Mouse (Mus musculus) heart, adult 10 weeks (tissue): Measurements from ENCODE around the gene Ugt1a1. TPM values are rescaled to one million over a fixed set of nuclear protein-coding genes. Genes with fewer than 3 reads are reported as not detected.

ENCODE experiments used
- polyA plus RNA-seq: library from polyadenylated mRNA; stranded (reverse); fragments of 350-450 nt; fragmentation: Illumina TruSeq; extraction: RNeasy Lipid Tissue Mini Kit (QIAGEN cat#74804); gene quantifications from one replicate; pipeline ENCODE4 v1.2.3, GENCODE M21; 2014; ENCODE audit warnings: low read depth, low replicate concordance

Ugt1a1 gene
- polyA plus RNA-seq, result 0.68 TPM

GRCm38 (mm10) chr1:88211812-88212211 is at the start of gene Ugt1a1:
Gene Ugt1a1 (plus strand): TSS chr1:88211959.

GRCm38 (mm10) chr1:88165711-88166110 is 46.0 kb upstream of the Ugt1a1 start, which contains the start of gene Ugt1a5:
Gene Ugt1a5 (plus strand): TSS chr1:88166012.

DNA sequence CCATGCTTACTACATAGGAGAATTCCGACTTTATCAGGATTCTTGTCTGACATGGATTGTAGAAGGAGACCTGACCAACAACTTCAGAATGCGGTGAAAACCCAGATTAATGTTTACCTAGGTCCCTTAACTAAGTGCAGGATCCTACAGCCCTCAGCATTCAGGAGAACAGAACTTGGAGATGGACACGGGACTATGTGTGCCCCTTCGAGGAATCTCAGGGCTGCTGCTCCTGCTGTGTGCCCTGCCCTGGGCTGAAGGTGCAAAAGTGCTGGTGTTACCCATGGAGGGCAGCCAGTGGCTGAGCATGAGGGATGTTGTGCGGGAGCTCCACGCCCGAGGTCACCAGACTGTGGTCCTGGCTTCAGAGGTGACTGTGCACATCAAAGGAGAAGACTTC is 11.3 kb upstream of the Ugt1a1 start, which contains the start of gene Ugt1a2:
TSS of gene Ugt1a2 (plus strand) at position 146 of the 400 bp plus-strand sequence.

DNA sequence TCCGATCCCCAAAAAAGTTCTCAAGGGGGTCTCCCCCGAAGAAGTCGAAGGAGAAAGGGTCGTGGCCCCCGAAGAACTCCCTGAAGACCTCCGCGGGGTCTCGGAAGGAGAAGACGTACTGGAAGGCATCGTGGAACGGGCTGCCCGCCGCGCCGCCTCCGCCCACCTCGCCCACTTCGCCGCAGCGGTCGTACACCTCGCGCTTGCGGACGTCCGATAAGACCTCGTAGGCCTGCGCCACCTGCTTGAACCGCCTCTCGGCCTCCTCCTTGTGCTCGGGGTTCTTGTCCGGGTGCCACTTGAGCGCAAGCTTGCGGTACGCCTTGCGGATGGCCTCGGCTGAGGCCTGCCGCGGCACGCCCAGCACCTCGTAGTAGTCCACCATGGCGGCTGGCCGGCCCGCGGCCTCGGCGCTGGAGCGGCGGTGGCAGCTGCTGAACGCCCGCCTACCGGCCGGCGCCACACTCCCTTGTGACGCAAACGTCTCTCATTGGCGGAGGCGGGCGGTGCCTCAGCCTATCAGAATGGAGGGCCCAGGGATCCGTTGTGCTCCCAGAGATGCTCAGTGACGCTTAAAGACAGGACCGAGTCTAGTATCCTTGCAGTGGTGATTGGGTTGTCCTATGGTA is 6.4 kb upstream of the Ugt1a1 start, which contains the start of gene Dnajb3:
TSS of gene Dnajb3 (minus strand) at position 489 of the 629 bp plus-strand sequence.

DNA sequence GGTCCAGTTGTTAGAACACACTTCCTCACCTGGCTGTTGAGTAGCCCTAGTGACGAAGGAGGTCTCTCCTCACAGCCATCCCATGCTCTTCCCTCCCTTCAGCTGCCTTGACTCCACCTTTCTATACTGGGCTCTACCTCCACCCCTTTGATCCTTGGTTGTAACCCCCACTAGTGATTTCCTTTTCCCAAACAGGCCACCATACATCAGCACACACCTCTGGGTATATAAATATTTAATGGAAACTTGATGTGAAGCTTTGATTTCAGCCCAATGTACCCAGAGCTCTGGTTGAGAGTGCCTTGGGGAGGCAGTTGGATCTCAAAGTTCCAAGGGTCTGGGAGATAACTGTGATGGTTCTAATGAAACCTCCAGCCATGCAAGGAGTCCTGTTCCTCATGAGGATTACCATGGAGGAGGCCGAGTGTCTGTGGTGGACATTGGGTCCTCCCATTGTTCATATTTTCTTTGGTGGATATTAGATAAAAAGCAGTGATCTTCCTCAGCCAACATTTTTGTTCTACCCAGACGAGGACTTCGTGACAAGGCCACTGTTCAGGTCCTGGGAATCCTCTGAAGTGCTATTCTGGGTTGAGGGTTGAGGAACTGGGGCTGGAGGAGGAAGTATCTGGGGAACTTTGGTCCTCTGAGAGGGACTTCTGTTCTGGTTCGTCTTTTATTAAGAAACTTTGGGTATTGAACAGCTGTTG is 15.1 kb downstream of the Ugt1a1 start, which contains the start of gene Mroh2a:
TSS of gene Mroh2a (plus strand) at position 317 of the 710 bp plus-strand sequence.

Other genes starting within 250 kb of the Ugt1a1 start
- 18.7 TPM for gene Usp40, start 203.4 kb upstream of the Ugt1a1 start, polyA plus RNA-seq
- not detected for gene Ugt1a10, start 156.6 kb upstream of the Ugt1a1 start, polyA plus RNA-seq
- not detected for gene Ugt1a9, start 141.2 kb upstream of the Ugt1a1 start, polyA plus RNA-seq
- gene Ugt1a8, start 124.1 kb upstream of the Ugt1a1 start, polyA plus RNA-seq, result not detected
- gene Ugt1a7c, start 116.9 kb upstream of the Ugt1a1 start, polyA plus RNA-seq, result 1.3 TPM
- not detected for gene Ugt1a6b, start 108.7 kb upstream of the Ugt1a1 start, polyA plus RNA-seq
- 1.7 TPM for gene Ugt1a6a, start 77.2 kb upstream of the Ugt1a1 start, polyA plus RNA-seq
- not detected for gene Ugt1a5, start 45.9 kb upstream of the Ugt1a1 start, polyA plus RNA-seq
- gene Ugt1a2, start 11.4 kb upstream of the Ugt1a1 start, polyA plus RNA-seq, result not detected
- not detected for gene Dnajb3, start 6.2 kb upstream of the Ugt1a1 start, polyA plus RNA-seq
- not detected for gene Mroh2a, start 15.0 kb downstream of the Ugt1a1 start, polyA plus RNA-seq
- 26.4 TPM for gene Hjurp, start 65.7 kb downstream of the Ugt1a1 start, polyA plus RNA-seq
- gene Trpm8, start 65.7 kb downstream of the Ugt1a1 start, polyA plus RNA-seq, result not detected
- gene Spp2, start 195.0 kb downstream of the Ugt1a1 start, polyA plus RNA-seq, result not detected